Mouse (Mus musculus) embryonic fibroblast, embryonic 13.5 days (primary cell): Measurements from ENCODE around the gene Mtg1.

Experiments used
- CTCF ChIP-seq: IDR thresholded peaks from 2 replicates; pipeline ENCODE4 v1.5.1; 2011; ENCODE audit warnings: mild to moderate bottlenecking, control low read depth, low read length, moderate library complexity, borderline replicate concordance; ENCODE audit not compliant: insufficient read depth
- POLR2A ChIP-seq: IDR thresholded peaks from 2 replicates; pipeline ENCODE4 v1.6.1; 2011; ENCODE audit warnings: low read depth, mild to moderate bottlenecking, control low read depth, low read length, moderate library complexity

DNA sequence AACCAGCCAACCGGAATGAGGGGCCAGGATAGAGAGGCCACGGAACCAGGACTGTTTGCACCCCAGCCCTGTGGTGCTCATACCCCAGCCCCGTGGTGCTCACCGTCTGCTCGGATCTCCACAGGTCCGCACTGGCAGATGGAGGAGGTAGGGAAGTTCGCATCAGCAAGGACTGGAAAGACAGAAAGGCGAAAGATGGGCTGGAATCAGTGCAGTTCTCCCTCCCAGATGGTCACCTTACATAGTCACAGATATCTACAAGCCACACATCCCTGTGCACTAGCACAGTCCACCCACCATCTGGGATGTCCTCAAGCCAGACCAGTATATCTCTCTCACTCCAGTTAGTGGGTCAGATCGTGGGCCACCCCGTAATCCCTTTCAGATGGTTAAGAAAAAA, 35.9 kb upstream of the Mtg1 start:
- TF ChIP-seq CTCF (no peak), POLR2A (no peak)
